Mouse (Mus musculus) lung, embryonic 15.5 days (tissue): ENCODE results near the gene Gtf3c4. TPM values are rescaled to one million over a fixed set of nuclear protein-coding genes. Genes with fewer than 3 reads are reported as not detected.
A peak's percentile ranks its signal among the peaks of the same experiment; 100 is the strongest.

Experiments
- ATAC-seq: fragments of 200-750 bp; cut with Nextera tagmentation; 2 replicates; pipeline ENCODE4 v1.8.0; 2017; ENCODE audit warnings: moderate number of reproducible peaks, borderline replicate concordance; ENCODE audit not compliant: low FRiP score, low TSS enrichment; ENCODE audit errors: extremely low read depth
- H3K27ac ChIP-seq: fragments of 300-500 bp; sonication (generic); 2 replicates; pipeline ENCODE4 v1.5.1; 2015; ENCODE audit warnings: moderate library complexity, mild to moderate bottlenecking, inconsistent platforms
- H3K27me3 ChIP-seq: fragments of 300-500 bp; sonication (generic); 2 replicates; pipeline ENCODE4 v1.6.1; 2015; ENCODE audit warnings: inconsistent platforms
- H3K36me3 ChIP-seq: fragments of 300-500 bp; sonication (generic); 2 replicates; pipeline ENCODE4 v1.6.1; 2015; ENCODE audit warnings: inconsistent platforms
- H3K4me1 ChIP-seq: fragments of 300-500 bp; sonication (generic); 2 replicates; pipeline ENCODE4 v1.6.1; 2015; ENCODE audit warnings: inconsistent platforms
- H3K4me2 ChIP-seq: fragments of 300-500 bp; sonication (generic); 2 replicates; pipeline ENCODE4 v1.6.1; 2015; ENCODE audit warnings: inconsistent platforms, mild to moderate bottlenecking, moderate library complexity
- H3K4me3 ChIP-seq: fragments of 300-500 bp; sonication (generic); 2 replicates; pipeline ENCODE4 v1.5.1; 2015; ENCODE audit warnings: mild to moderate bottlenecking, inconsistent platforms
- H3K9ac ChIP-seq: fragments of 300-500 bp; sonication (generic); 2 replicates; pipeline ENCODE4 v1.6.1; 2015; ENCODE audit warnings: inconsistent platforms
- H3K9me3 ChIP-seq: fragments of 300-500 bp; sonication (generic); 2 replicates; pipeline ENCODE4 v1.6.1; 2016; ENCODE audit warnings: inconsistent platforms
- WGBS: fragments of 180-500 bp; shearing (Covaris S2); methylation state at CpG from one replicate; pipeline ENCODE4 v1.1.7; 2015; 5-methylcytosine and 5-hydroxymethylcytosine counted together
- polyA plus RNA-seq: library from polyadenylated mRNA; unstranded; fragments of >200 nt; fragmentation: Nextera tagmentation; extraction: Ambion mirVana; gene quantifications from 2 replicates; pipeline ENCODE4 v1.2.1, GENCODE M21; 2015

Gene Gtf3c4
- 14.5 and 14.9 TPM in 2 replicates for polyA plus RNA-seq

- peak within 1 kb of the TSS; percentile 86 for H3K4me3 ChIP-seq
- peak within 1 kb of the TSS; percentile 77 for H3K4me2 ChIP-seq
- WGBS: under 1% methylated on average over 63 of the region's 63 CpGs
- peak within 1 kb of the TSS; percentile 89 for H3K9ac ChIP-seq
- H3K4me1 ChIP-seq: peaks cover 54% of the 10 kb centered on the region
- H3K36me3 ChIP-seq: peaks cover 4% of the 10 kb centered on the region
- H3K27ac ChIP-seq: peak within 1 kb of the TSS; percentile 88
- peak; percentile 93 for ATAC-seq
- H3K9me3 ChIP-seq: no peaks in the 10 kb centered on the region
- no peaks in the 10 kb centered on the region for H3K27me3 ChIP-seq
Observed at GRCm38 (mm10) chr2:28840222-28840951, at the start of gene Gtf3c4, which contains the start of gene Ddx31. TSS of gene Gtf3c4 (minus strand) at chr2:28840360. TSS of gene Ddx31 (plus strand) at chr2:28840406.

GRCm38 (mm10) chr2:28884914-28885313 is 44.8 kb upstream of the Gtf3c4 start:
- WGBS: 30% methylated on average over 4 of the region's 4 CpGs
- Histone ChIP-seq H3K9me3 (no peaks in the 10 kb centered on the region), H3K27ac (no peak overlapping the region), H3K36me3 (peaks cover 32% of the 10 kb centered on the region; the same call in 1 of the 2 replicates), H3K4me1 (no peaks in the 10 kb centered on the region), H3K27me3 (no peaks in the 10 kb centered on the region), H3K4me2 (no peak overlapping the region), H3K4me3 (no peak overlapping the region), H3K9ac (no peak overlapping the region)
- no peak for ATAC-seq

- H3K9me3 ChIP-seq: no peaks in the 10 kb centered on the region
- peaks cover 21% of the 10 kb centered on the region; the same call in 1 of the 2 replicates for H3K36me3 ChIP-seq
- H3K4me1 ChIP-seq: no peaks in the 10 kb centered on the region
- H3K9ac ChIP-seq: no peak overlapping the region
- H3K27ac ChIP-seq: no peak overlapping the region
- H3K4me2 ChIP-seq: no peak overlapping the region
- H3K27me3 ChIP-seq: no peaks in the 10 kb centered on the region
- no peak overlapping the region for H3K4me3 ChIP-seq
- WGBS: 64% methylated on average over 6 of the region's 6 CpGs
- no peak for ATAC-seq
Observed at GRCm38 (mm10) chr2:28882826-28883485, 42.8 kb upstream of the Gtf3c4 start.

- Histone ChIP-seq H3K36me3 (peaks cover 21% of the 10 kb centered on the region; the same call in 1 of the 2 replicates), H3K27me3 (no peaks in the 10 kb centered on the region), H3K4me3 (no peak overlapping the region), H3K9ac (no peak overlapping the region), H3K4me2 (no peak overlapping the region), H3K4me1 (no peaks in the 10 kb centered on the region), H3K9me3 (no peaks in the 10 kb centered on the region), H3K27ac (no peak overlapping the region)
- WGBS: 75% methylated on average over 3 of the region's 3 CpGs
- ATAC-seq: no peak
Observed at GRCm38 (mm10) chr2:28882047-28882446, 41.9 kb upstream of the Gtf3c4 start.

GRCm38 (mm10) chr2:28881275-28881674 is 41.1 kb upstream of the Gtf3c4 start:
- Histone ChIP-seq H3K4me3 (no peak overlapping the region), H3K36me3 (peaks cover 26% of the 10 kb centered on the region; the same call in 1 of the 2 replicates), H3K4me2 (no peak overlapping the region), H3K27me3 (no peaks in the 10 kb centered on the region), H3K9me3 (no peaks in the 10 kb centered on the region), H3K4me1 (no peaks in the 10 kb centered on the region), H3K9ac (no peak overlapping the region), H3K27ac (no peak overlapping the region)
- WGBS: 87% methylated on average over 3 of the region's 3 CpGs
- ATAC-seq: no peak

GRCm38 (mm10) chr2:28875554-28875953 is 35.4 kb upstream of the Gtf3c4 start:
- Histone ChIP-seq H3K4me3 (no peak overlapping the region), H3K27me3 (no peaks in the 10 kb centered on the region), H3K9me3 (no peaks in the 10 kb centered on the region), H3K27ac (no peak overlapping the region), H3K36me3 (peaks cover 30% of the 10 kb centered on the region), H3K4me1 (no peaks in the 10 kb centered on the region), H3K9ac (no peak overlapping the region), H3K4me2 (no peak overlapping the region)
- WGBS: 83% methylated on average over 11 of the region's 11 CpGs
- ATAC-seq: no peak

GRCm38 (mm10) chr2:28867495-28867894 is 27.3 kb upstream of the Gtf3c4 start:
- Histone ChIP-seq H3K9ac (no peak overlapping the region), H3K4me3 (no peak overlapping the region), H3K4me1 (no peaks in the 10 kb centered on the region), H3K27me3 (no peaks in the 10 kb centered on the region), H3K27ac (no peak overlapping the region), H3K9me3 (no peaks in the 10 kb centered on the region), H3K36me3 (peaks cover 53% of the 10 kb centered on the region), H3K4me2 (no peak overlapping the region)
- WGBS: 57% methylated on average over 7 of the region's 7 CpGs
- no peak for ATAC-seq

GRCm38 (mm10) chr2:28863857-28864256 is 23.7 kb upstream of the Gtf3c4 start:
- no peak overlapping the region for H3K4me2 ChIP-seq
- no peaks in the 10 kb centered on the region for H3K9me3 ChIP-seq
- H3K4me3 ChIP-seq: no peak overlapping the region
- no peak for ATAC-seq
- no peak overlapping the region for H3K9ac ChIP-seq
- no peaks in the 10 kb centered on the region for H3K27me3 ChIP-seq
- H3K36me3 ChIP-seq: peaks cover 77% of the 10 kb centered on the region
- H3K27ac ChIP-seq: no peak overlapping the region
- H3K4me1 ChIP-seq: no peaks in the 10 kb centered on the region

GRCm38 (mm10) chr2:28860678-28861423 is 20.7 kb upstream of the Gtf3c4 start:
- Histone ChIP-seq H3K36me3 (peaks cover 74% of the 10 kb centered on the region), H3K9me3 (no peaks in the 10 kb centered on the region), H3K4me1 (no peaks in the 10 kb centered on the region), H3K27me3 (no peaks in the 10 kb centered on the region), H3K27ac (no peak overlapping the region), H3K4me3 (no peak overlapping the region), H3K9ac (no peak overlapping the region), H3K4me2 (no peak overlapping the region)
- ATAC-seq: no peak
- 92% methylated on average over 8 of the region's 8 CpGs for WGBS

GRCm38 (mm10) chr2:28859303-28859702 is 19.1 kb upstream of the Gtf3c4 start:
- Histone ChIP-seq H3K9ac (no peak overlapping the region), H3K4me2 (no peak overlapping the region), H3K4me3 (no peak overlapping the region), H3K9me3 (no peaks in the 10 kb centered on the region), H3K27me3 (no peaks in the 10 kb centered on the region), H3K4me1 (no peaks in the 10 kb centered on the region), H3K36me3 (peaks cover 61% of the 10 kb centered on the region), H3K27ac (no peak overlapping the region)
- no peak for ATAC-seq
- WGBS: 88% methylated on average over 4 of the region's 4 CpGs

- H3K4me3 ChIP-seq: no peak overlapping the region
- ATAC-seq: no peak
- H3K4me1 ChIP-seq: no peaks in the 10 kb centered on the region
- no peaks in the 10 kb centered on the region for H3K9me3 ChIP-seq
- H3K27me3 ChIP-seq: no peaks in the 10 kb centered on the region
- H3K4me2 ChIP-seq: no peak overlapping the region
- 94% methylated on average over 2 of the region's 2 CpGs for WGBS
- no peak overlapping the region for H3K27ac ChIP-seq
- H3K9ac ChIP-seq: no peak overlapping the region
- H3K36me3 ChIP-seq: peaks cover 38% of the 10 kb centered on the region
Observed at GRCm38 (mm10) chr2:28855773-28856172, 15.6 kb upstream of the Gtf3c4 start.

GRCm38 (mm10) chr2:28852594-28852993 is 12.4 kb upstream of the Gtf3c4 start:
- Histone ChIP-seq H3K4me2 (no peak overlapping the region), H3K4me1 (no peaks in the 10 kb centered on the region), H3K9me3 (no peaks in the 10 kb centered on the region), H3K36me3 (peaks cover 42% of the 10 kb centered on the region), H3K9ac (no peak overlapping the region), H3K27me3 (no peaks in the 10 kb centered on the region), H3K4me3 (no peak overlapping the region), H3K27ac (no peak overlapping the region)
- 76% methylated on average over 3 of the region's 3 CpGs for WGBS
- no peak for ATAC-seq
